Mouse (Mus musculus): ENCODE results near the gene Scd2. TPM values are rescaled to one million over a fixed set of nuclear protein-coding genes. Genes with fewer than 3 reads are reported as not detected.

Gene Scd2
- polyA plus RNA-seq, 1 experiment from 2014 or later = 29.5 TPM

- TF ChIP-seq CTCF (IDR thresholded peaks at IDR 0.05; ENCODE audit: low read depth) (no peak; the same call in 1 of the 2 replicates), EP300 (optimal IDR thresholded peaks at IDR 0.05) (no peak)
- peaks cover 17% of the 10 kb centered on the region for H3K4me1 ChIP-seq (replicated peaks; ENCODE audit: control insufficient read depth, insufficient read depth)
- no peaks in the 10 kb centered on the region for H3K36me3 ChIP-seq (ENCODE audit: control insufficient read depth, insufficient read depth, low read length)
- H3K4me3 ChIP-seq (ENCODE audit: low read depth, low read length) = peak overlapping the region; percentile 44
- no peaks in the 10 kb centered on the region for H3K9me3 ChIP-seq (ENCODE audit: control insufficient read depth, low read length)
- H3K27me3 ChIP-seq (ENCODE audit: control insufficient read depth, insufficient read depth, low read length) = no peaks in the 10 kb centered on the region
- peak overlapping the region; percentile 63 for H3K9ac ChIP-seq (ENCODE audit: low read length)
- H3K27ac ChIP-seq (replicated peaks) = peak overlapping the region; percentile 93
- 1% methylated on average over 38 of the region's 38 CpGs for WGBS
- DNase-seq (ENCODE audit: low spot score) = peak; percentile 97
- H3K4me2 ChIP-seq (replicated peaks; ENCODE audit: low read depth) = peak overlapping the region; percentile 91
- ATAC-seq (ENCODE audit: low FRiP score, low TSS enrichment) = peak; percentile 98
Measured at GRCm38 (mm10) chr19:44284025-44284695, 9.3 kb upstream of the Scd2 start.

GRCm38 (mm10) chr19:44284723-44285122 is 8.8 kb upstream of the Scd2 start:
- Histone ChIP-seq H3K4me2 (replicated peaks; ENCODE audit: low read depth) (peak overlapping the region; percentile 91), H3K9me3 (ENCODE audit: control insufficient read depth, low read length) (no peaks in the 10 kb centered on the region), H3K27ac (replicated peaks) (peak overlapping the region; percentile 93), H3K4me3 (ENCODE audit: low read depth, low read length) (peak overlapping the region; percentile 44), H3K9ac (ENCODE audit: low read length) (peak overlapping the region; percentile 63), H3K36me3 (ENCODE audit: control insufficient read depth, insufficient read depth, low read length) (no peaks in the 10 kb centered on the region), H3K4me1 (replicated peaks; ENCODE audit: control insufficient read depth, insufficient read depth) (peaks cover 17% of the 10 kb centered on the region), H3K27me3 (ENCODE audit: control insufficient read depth, insufficient read depth, low read length) (no peaks in the 10 kb centered on the region)
- TF ChIP-seq EP300 (optimal IDR thresholded peaks at IDR 0.05) = no peak
- TF ChIP-seq CTCF (IDR thresholded peaks at IDR 0.05; ENCODE audit: low read depth) = no peak
- DNase-seq (ENCODE audit: low spot score) = no peak
- WGBS = 2% methylated on average over 11 of the region's 11 CpGs
- ATAC-seq (ENCODE audit: low FRiP score, low TSS enrichment) = peak; percentile 13; the same call in 1 of the 2 replicates

GRCm38 (mm10) chr19:44285554-44285953 is 7.9 kb upstream of the Scd2 start:
- Histone ChIP-seq H3K27me3 (ENCODE audit: control insufficient read depth, insufficient read depth, low read length) (no peaks in the 10 kb centered on the region), H3K27ac (replicated peaks) (no peak overlapping the region), H3K4me2 (replicated peaks; ENCODE audit: low read depth) (no peak overlapping the region), H3K9me3 (ENCODE audit: control insufficient read depth, low read length) (no peaks in the 10 kb centered on the region), H3K4me3 (ENCODE audit: low read depth, low read length) (no peak overlapping the region), H3K9ac (ENCODE audit: low read length) (no peak overlapping the region), H3K4me1 (replicated peaks; ENCODE audit: control insufficient read depth, insufficient read depth) (peaks cover 13% of the 10 kb centered on the region), H3K36me3 (ENCODE audit: control insufficient read depth, insufficient read depth, low read length) (no peaks in the 10 kb centered on the region)
- WGBS = 89% methylated on average over 8 of the region's 8 CpGs
- DNase-seq (ENCODE audit: low spot score) (no peak), ATAC-seq (ENCODE audit: low FRiP score, low TSS enrichment) (no peak)
- TF ChIP-seq EP300 (optimal IDR thresholded peaks at IDR 0.05) (no peak), CTCF (IDR thresholded peaks at IDR 0.05; ENCODE audit: low read depth) (no peak)

- Histone ChIP-seq H3K27me3 (ENCODE audit: control insufficient read depth, insufficient read depth, low read length) (no peaks in the 10 kb centered on the region), H3K9ac (ENCODE audit: low read length) (no peak overlapping the region), H3K36me3 (ENCODE audit: control insufficient read depth, insufficient read depth, low read length) (no peaks in the 10 kb centered on the region), H3K9me3 (ENCODE audit: control insufficient read depth, low read length) (no peaks in the 10 kb centered on the region), H3K4me1 (replicated peaks; ENCODE audit: control insufficient read depth, insufficient read depth) (peaks cover 13% of the 10 kb centered on the region), H3K4me2 (replicated peaks; ENCODE audit: low read depth) (no peak overlapping the region), H3K4me3 (ENCODE audit: low read depth, low read length) (no peak overlapping the region), H3K27ac (replicated peaks) (no peak overlapping the region)
- TF ChIP-seq CTCF (IDR thresholded peaks at IDR 0.05; ENCODE audit: low read depth) = no peak
- no peak for TF ChIP-seq EP300 (optimal IDR thresholded peaks at IDR 0.05)
- ATAC-seq (ENCODE audit: low FRiP score, low TSS enrichment) (no peak), DNase-seq (ENCODE audit: low spot score) (no peak)
- WGBS = 28% methylated on average over 2 of the region's 2 CpGs
Measured at GRCm38 (mm10) chr19:44286109-44286508, 7.4 kb upstream of the Scd2 start.

- Histone ChIP-seq H3K9me3 (ENCODE audit: control insufficient read depth, low read length) (no peaks in the 10 kb centered on the region), H3K9ac (ENCODE audit: low read length) (no peak overlapping the region), H3K4me3 (ENCODE audit: low read depth, low read length) (no peak overlapping the region), H3K4me1 (replicated peaks; ENCODE audit: control insufficient read depth, insufficient read depth) (peaks cover 12% of the 10 kb centered on the region), H3K27ac (replicated peaks) (no peak overlapping the region), H3K27me3 (ENCODE audit: control insufficient read depth, insufficient read depth, low read length) (no peaks in the 10 kb centered on the region), H3K36me3 (ENCODE audit: control insufficient read depth, insufficient read depth, low read length) (no peaks in the 10 kb centered on the region), H3K4me2 (replicated peaks; ENCODE audit: low read depth) (no peak overlapping the region)
- 51% methylated on average over 11 of the region's 11 CpGs for WGBS
- no peak for ATAC-seq (ENCODE audit: low FRiP score, low TSS enrichment)
- DNase-seq (ENCODE audit: low spot score) = no peak
- TF ChIP-seq CTCF (IDR thresholded peaks at IDR 0.05; ENCODE audit: low read depth) (no peak), EP300 (optimal IDR thresholded peaks at IDR 0.05) (no peak)
Measured at GRCm38 (mm10) chr19:44287415-44288110, 5.9 kb upstream of the Scd2 start.

GRCm38 (mm10) chr19:44292083-44292482 is 1.4 kb upstream of the Scd2 start:
- H3K27me3 ChIP-seq (ENCODE audit: control insufficient read depth, insufficient read depth, low read length) = no peaks in the 10 kb centered on the region
- no peaks in the 10 kb centered on the region for H3K9me3 ChIP-seq (ENCODE audit: control insufficient read depth, low read length)
- H3K9ac ChIP-seq (ENCODE audit: low read length) = no peak overlapping the region
- no peak overlapping the region for H3K4me2 ChIP-seq (replicated peaks; ENCODE audit: low read depth)
- no peak overlapping the region for H3K27ac ChIP-seq (replicated peaks)
- WGBS = 89% methylated on average over 2 of the region's 2 CpGs
- peaks cover 4% of the 10 kb centered on the region; the same call in 1 of the 2 replicates for H3K36me3 ChIP-seq (ENCODE audit: control insufficient read depth, insufficient read depth, low read length)
- H3K4me3 ChIP-seq (ENCODE audit: low read depth, low read length) = no peak overlapping the region
- DNase-seq (ENCODE audit: low spot score) = no peak
- ATAC-seq (ENCODE audit: low FRiP score, low TSS enrichment) = no peak
- no peak for TF ChIP-seq EP300 (optimal IDR thresholded peaks at IDR 0.05)
- no peak for TF ChIP-seq CTCF (IDR thresholded peaks at IDR 0.05; ENCODE audit: low read depth)
- peaks cover 2% of the 10 kb centered on the region; the same call in 1 of the 2 replicates for H3K4me1 ChIP-seq (replicated peaks; ENCODE audit: control insufficient read depth, insufficient read depth)
